Mouse (Mus musculus): ENCODE measurements around the gene Olfr1286. TPM values are rescaled to one million over a fixed set of nuclear protein-coding genes. Genes with fewer than 3 reads are reported as not detected.

The Olfr1286 gene
- polyA plus RNA-seq (2015; fragmentation: Nextera tagmentation; extraction: Ambion mirVana) = not detected in 2 replicates

DNA sequence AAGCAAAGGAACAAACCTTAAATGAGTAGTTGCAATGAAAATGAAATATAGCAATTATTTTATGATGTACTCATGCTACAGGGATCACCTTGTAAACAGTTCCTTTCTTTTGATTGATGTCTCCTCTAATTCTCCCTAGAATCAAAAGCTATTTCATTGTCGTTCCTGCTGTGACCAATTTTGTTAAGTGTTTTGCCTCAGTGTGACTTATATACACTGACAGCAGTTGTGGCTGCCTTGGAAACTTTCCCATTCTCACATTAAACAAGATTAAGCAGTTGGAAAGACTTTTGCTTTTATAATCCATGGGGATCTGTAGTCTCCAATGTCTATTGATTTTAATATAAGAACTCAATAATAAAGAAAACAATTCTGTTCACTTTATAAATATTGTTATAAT is at the start of gene Olfr1286:
Gene Olfr1286, minus strand, starts transcription at position 185 of the 400 bp plus-strand sequence.

DNA sequence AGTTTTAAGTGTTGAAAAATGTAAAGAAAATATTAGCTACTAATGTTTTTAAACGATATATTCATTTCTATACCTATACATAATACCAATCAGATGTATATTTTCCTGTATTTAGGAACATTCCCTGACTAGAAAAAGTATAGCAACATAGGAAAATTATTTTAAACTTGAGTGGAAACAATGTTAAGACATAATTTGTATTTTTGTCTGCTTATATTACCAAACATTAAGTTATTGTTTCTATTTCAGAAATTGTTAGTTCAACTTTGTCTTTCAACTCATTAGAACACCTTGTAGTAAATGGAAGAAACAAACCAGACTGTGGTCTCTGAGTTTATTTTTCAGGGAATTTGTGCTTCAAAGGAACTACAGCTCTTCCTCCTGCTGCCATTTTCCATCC is 25.9 kb upstream of the Olfr1286 start, which contains the start of gene Olfr1287:
Gene Olfr1287, plus strand, starts transcription at position 301 of the 400 bp plus-strand sequence.

DNA sequence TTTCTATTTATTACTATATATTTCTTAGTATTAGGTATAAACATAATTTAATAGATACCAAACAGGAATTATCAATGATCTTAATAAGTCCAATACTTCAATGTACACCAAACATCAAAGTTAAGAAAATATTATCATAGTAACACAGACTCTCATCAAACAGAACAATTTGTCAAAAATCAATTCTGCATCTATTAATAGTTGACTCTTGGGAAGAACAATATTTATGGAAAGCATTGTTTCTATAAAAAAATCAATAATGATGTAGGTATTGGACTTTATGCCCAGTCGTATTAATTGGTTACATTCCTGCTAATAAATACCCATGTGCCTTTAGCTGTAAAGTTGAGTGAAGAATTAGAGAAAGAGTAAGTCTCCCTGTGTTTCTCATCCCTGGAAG is 47.7 kb downstream of the Olfr1286 start, which contains the start of gene Olfr1284:
Gene Olfr1284, plus strand, starts transcription at position 301 of the 400 bp plus-strand sequence.

Other genes starting within 250 kb of the Olfr1286 start
- not detected in 2 replicates for gene 4930430A15Rik, start 193.5 kb downstream of the Olfr1286 start, polyA plus RNA-seq (2015; fragmentation: Nextera tagmentation; extraction: Ambion mirVana)
- not detected in 2 replicates for gene Olfr1275, start 187.8 kb downstream of the Olfr1286 start, polyA plus RNA-seq (2015; fragmentation: Nextera tagmentation; extraction: Ambion mirVana)
- not detected in 2 replicates for gene Olfr1276, start 168.6 kb downstream of the Olfr1286 start, polyA plus RNA-seq (2015; fragmentation: Nextera tagmentation; extraction: Ambion mirVana)
- not detected in 2 replicates for gene Olfr1277, start 149.0 kb downstream of the Olfr1286 start, polyA plus RNA-seq (2015; fragmentation: Nextera tagmentation; extraction: Ambion mirVana)
- not detected in 2 replicates for gene Olfr1278, start 133.0 kb downstream of the Olfr1286 start, polyA plus RNA-seq (2015; fragmentation: Nextera tagmentation; extraction: Ambion mirVana)
- gene Olfr1279, start 122.5 kb downstream of the Olfr1286 start, polyA plus RNA-seq (2015; fragmentation: Nextera tagmentation; extraction: Ambion mirVana) = not detected in 2 replicates
- gene Olfr1280, start 109.1 kb downstream of the Olfr1286 start, polyA plus RNA-seq (2015; fragmentation: Nextera tagmentation; extraction: Ambion mirVana) = not detected in 2 replicates
- gene Olfr1281, start 96.6 kb downstream of the Olfr1286 start, polyA plus RNA-seq (2015; fragmentation: Nextera tagmentation; extraction: Ambion mirVana) = not detected in 2 replicates
- not detected in 2 replicates for gene Olfr1282, start 87.0 kb downstream of the Olfr1286 start, polyA plus RNA-seq (2015; fragmentation: Nextera tagmentation; extraction: Ambion mirVana)
- gene Olfr1283, start 56.3 kb downstream of the Olfr1286 start, polyA plus RNA-seq (2015; fragmentation: Nextera tagmentation; extraction: Ambion mirVana) = not detected in 2 replicates
- not detected in 2 replicates for gene Olfr1284, start 47.6 kb downstream of the Olfr1286 start, polyA plus RNA-seq (2015; fragmentation: Nextera tagmentation; extraction: Ambion mirVana)
- not detected in 2 replicates for gene Olfr1287, start 26.0 kb upstream of the Olfr1286 start, polyA plus RNA-seq (2015; fragmentation: Nextera tagmentation; extraction: Ambion mirVana)
- not detected in 2 replicates for gene Olfr1288, start 51.0 kb upstream of the Olfr1286 start, polyA plus RNA-seq (2015; fragmentation: Nextera tagmentation; extraction: Ambion mirVana)
- gene Olfr1289, start 57.7 kb upstream of the Olfr1286 start, polyA plus RNA-seq (2015; fragmentation: Nextera tagmentation; extraction: Ambion mirVana) = not detected in 2 replicates
- not detected in 2 replicates for gene Olfr1290, start 70.7 kb upstream of the Olfr1286 start, polyA plus RNA-seq (2015; fragmentation: Nextera tagmentation; extraction: Ambion mirVana)
- not detected in 2 replicates for gene Olfr1291-ps1, start 74.1 kb upstream of the Olfr1286 start, polyA plus RNA-seq (2015; fragmentation: Nextera tagmentation; extraction: Ambion mirVana)
- not detected in 2 replicates for gene Olfr1293-ps, start 102.1 kb upstream of the Olfr1286 start, polyA plus RNA-seq (2015; fragmentation: Nextera tagmentation; extraction: Ambion mirVana)
- not detected in 2 replicates for gene Olfr1294, start 117.2 kb upstream of the Olfr1286 start, polyA plus RNA-seq (2015; fragmentation: Nextera tagmentation; extraction: Ambion mirVana)
- gene Olfr1295, start 146.6 kb upstream of the Olfr1286 start, polyA plus RNA-seq (2015; fragmentation: Nextera tagmentation; extraction: Ambion mirVana) = not detected in 2 replicates
- gene Olfr1297, start 203.4 kb upstream of the Olfr1286 start, polyA plus RNA-seq (2015; fragmentation: Nextera tagmentation; extraction: Ambion mirVana) = not detected in 2 replicates
- gene Olfr1298, start 226.1 kb upstream of the Olfr1286 start, polyA plus RNA-seq (2015; fragmentation: Nextera tagmentation; extraction: Ambion mirVana) = not detected in 2 replicates
- gene Olfr1299, start 238.3 kb upstream of the Olfr1286 start, polyA plus RNA-seq (2015; fragmentation: Nextera tagmentation; extraction: Ambion mirVana) = not detected in 2 replicates